Mouse (Mus musculus): ENCODE measurements around the gene Ddx6.

The Ddx6 gene

GRCm38 (mm10) chr9:44643103-44643502 lies 38.4 kb downstream of the Ddx6 start:
- DNase-seq = no peak

- no peak for DNase-seq
Observed at GRCm38 (mm10) chr9:44644186-44644585, 39.5 kb downstream of the Ddx6 start.

- peak; percentile 78 to 80 for DNase-seq
Observed at GRCm38 (mm10) chr9:44645481-44645880, 40.8 kb downstream of the Ddx6 start.

GRCm38 (mm10) chr9:44645924-44646323 lies 41.2 kb downstream of the Ddx6 start:
- DNase-seq = no peak

GRCm38 (mm10) chr9:44646366-44646765 lies 41.7 kb downstream of the Ddx6 start:
- DNase-seq = no peak

- DNase-seq = no peak
Observed at GRCm38 (mm10) chr9:44647026-44647425, 42.3 kb downstream of the Ddx6 start.

- no peak for DNase-seq
Observed at GRCm38 (mm10) chr9:44647656-44648055, 43.0 kb downstream of the Ddx6 start.

- DNase-seq = no peak
Observed at GRCm38 (mm10) chr9:44648881-44649281, 44.2 kb downstream of the Ddx6 start.

GRCm38 (mm10) chr9:44652027-44652426 lies 47.3 kb downstream of the Ddx6 start:
- DNase-seq = peak; percentile 80 to 83

GRCm38 (mm10) chr9:44653896-44654295 lies 49.2 kb downstream of the Ddx6 start:
- DNase-seq = no peak

GRCm38 (mm10) chr9:44655098-44656066 lies 50.7 kb downstream of the Ddx6 start:
- peak; percentile 73 to 79 for DNase-seq

GRCm38 (mm10) chr9:44663706-44664105 lies 59.0 kb downstream of the Ddx6 start:
- DNase-seq = no peak

GRCm38 (mm10) chr9:44671416-44671815 lies 66.7 kb downstream of the Ddx6 start:
- no peak for DNase-seq

GRCm38 (mm10) chr9:44672291-44672865 lies 67.7 kb downstream of the Ddx6 start:
- DNase-seq = no peak

GRCm38 (mm10) chr9:44673005-44673404 lies 68.3 kb downstream of the Ddx6 start, which contains the start of gene Treh:
Gene Treh (plus strand): TSS chr9:44673233.
- DNase-seq = peak; percentile 90 to 95

- DNase-seq = no peak
Observed at GRCm38 (mm10) chr9:44678288-44678871, 73.7 kb downstream of the Ddx6 start.

GRCm38 (mm10) chr9:44679565-44679964 lies 74.9 kb downstream of the Ddx6 start:
- DNase-seq = peak; percentile 32 to 60

GRCm38 (mm10) chr9:44683046-44683445 lies 78.4 kb downstream of the Ddx6 start:
- DNase-seq = peak in 1 of 2 experiments; percentile 46

- peak; percentile 79 to 83 for DNase-seq
Observed at GRCm38 (mm10) chr9:44685346-44686330, 80.9 kb downstream of the Ddx6 start.

GRCm38 (mm10) chr9:44686638-44687037 lies 81.9 kb downstream of the Ddx6 start:
- peak in 1 of 2 experiments; percentile 35 for DNase-seq

GRCm38 (mm10) chr9:44688013-44688412 lies 83.3 kb downstream of the Ddx6 start:
- no peak for DNase-seq

Data from kidney, postnatal 25 days (tissue).